Mouse (Mus musculus): ENCODE data around the gene Efcab2. TPM values are rescaled to one million over a fixed set of nuclear protein-coding genes. Genes with fewer than 3 reads are reported as not detected.

Gene Efcab2
- polyA plus RNA-seq, 1 experiment from 2014 or later = 4.6 TPM

DNA sequence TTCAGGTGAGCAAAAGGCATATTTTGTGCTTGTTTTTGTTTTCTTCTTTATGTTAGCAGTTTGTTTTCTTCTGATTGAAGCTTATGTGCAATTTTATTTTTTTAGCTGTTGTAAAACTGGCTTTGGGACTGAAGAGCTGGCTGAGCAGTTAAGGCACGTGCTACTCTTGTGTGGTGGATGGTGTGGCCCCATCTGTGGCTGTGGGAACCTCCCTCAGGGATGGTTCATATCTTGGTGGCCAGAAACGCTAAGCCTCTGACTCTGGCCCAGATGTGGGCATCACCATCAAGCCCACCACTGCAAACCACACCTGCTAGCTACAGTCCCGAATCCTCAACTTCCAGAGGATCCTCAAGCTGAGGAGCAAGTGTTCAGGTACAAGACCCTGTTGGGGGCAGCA is 27.8 kb upstream of the Efcab2 start:
- no peak overlapping the region for H3K27ac ChIP-seq
- H3K27me3 ChIP-seq (replicated peaks) = no peaks in the 10 kb centered on the region
- H3K4me3 ChIP-seq = no peak overlapping the region
- no peaks in the 10 kb centered on the region for H3K9me3 ChIP-seq (replicated peaks)
- peak; percentile 80 for ATAC-seq
- no peak overlapping the region for H3K9ac ChIP-seq
- H3K4me2 ChIP-seq = no peak overlapping the region
- peaks cover 24% of the 10 kb centered on the region for H3K4me1 ChIP-seq
- WGBS (ENCODE audit: insufficient replicate concordance) = 42% methylated on average over 3 of the region's 3 CpGs
- H3K36me3 ChIP-seq = no peaks in the 10 kb centered on the region

DNA sequence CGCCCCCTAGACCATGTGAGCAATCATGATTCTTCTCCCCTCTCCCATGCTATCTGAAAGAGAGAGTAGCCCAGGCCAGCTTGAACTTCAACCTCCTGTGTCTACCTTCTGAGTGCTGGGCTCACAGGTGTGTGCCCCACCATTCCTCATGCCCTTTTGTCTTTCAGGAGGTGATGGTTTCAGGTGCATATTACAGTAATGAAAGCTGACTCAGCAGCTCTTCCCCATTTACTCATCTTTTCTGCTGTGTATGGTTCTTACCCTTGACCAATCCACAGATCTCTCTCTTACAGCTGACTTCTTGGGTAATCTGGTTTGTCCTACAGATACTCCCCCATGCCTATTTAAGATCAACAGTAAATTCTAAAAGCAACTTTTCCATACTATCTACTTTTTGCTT is 26.7 kb upstream of the Efcab2 start:
- Histone ChIP-seq H3K9me3 (replicated peaks) (no peaks in the 10 kb centered on the region), H3K4me1 (peaks cover 19% of the 10 kb centered on the region), H3K36me3 (no peaks in the 10 kb centered on the region), H3K9ac (no peak overlapping the region), H3K4me3 (no peak overlapping the region), H3K27ac (no peak overlapping the region), H3K4me2 (no peak overlapping the region), H3K27me3 (replicated peaks) (no peaks in the 10 kb centered on the region)
- ATAC-seq = no peak
- 67% methylated on average over 1 of the region's 1 CpGs for WGBS (ENCODE audit: insufficient replicate concordance)

DNA sequence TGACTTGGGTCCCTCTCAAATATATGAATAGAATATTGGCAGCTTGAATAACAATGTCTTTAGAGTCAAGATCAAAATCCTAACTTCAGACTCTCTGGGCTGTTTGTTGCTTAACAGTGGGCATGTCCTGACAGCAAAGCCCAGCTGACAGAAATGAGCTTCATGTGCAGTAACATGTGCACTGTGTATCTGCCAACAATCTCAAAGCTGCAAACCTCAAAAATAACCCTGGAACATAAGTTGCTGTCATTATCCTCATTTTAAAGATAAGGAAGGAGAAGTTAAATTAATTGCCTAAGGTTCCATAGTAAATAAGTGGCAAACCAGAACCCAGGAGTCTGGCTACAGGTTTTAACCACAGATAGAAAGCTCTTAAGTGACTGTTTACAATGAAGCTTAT is 23.7 kb upstream of the Efcab2 start:
- no peak for ATAC-seq
- no peak overlapping the region for H3K4me3 ChIP-seq
- no peaks in the 10 kb centered on the region for H3K27me3 ChIP-seq (replicated peaks)
- H3K9me3 ChIP-seq (replicated peaks) = no peaks in the 10 kb centered on the region
- no peak overlapping the region for H3K4me2 ChIP-seq
- no peak overlapping the region for H3K9ac ChIP-seq
- no peaks in the 10 kb centered on the region for H3K36me3 ChIP-seq
- peaks cover 19% of the 10 kb centered on the region for H3K4me1 ChIP-seq
- no peak overlapping the region for H3K27ac ChIP-seq

DNA sequence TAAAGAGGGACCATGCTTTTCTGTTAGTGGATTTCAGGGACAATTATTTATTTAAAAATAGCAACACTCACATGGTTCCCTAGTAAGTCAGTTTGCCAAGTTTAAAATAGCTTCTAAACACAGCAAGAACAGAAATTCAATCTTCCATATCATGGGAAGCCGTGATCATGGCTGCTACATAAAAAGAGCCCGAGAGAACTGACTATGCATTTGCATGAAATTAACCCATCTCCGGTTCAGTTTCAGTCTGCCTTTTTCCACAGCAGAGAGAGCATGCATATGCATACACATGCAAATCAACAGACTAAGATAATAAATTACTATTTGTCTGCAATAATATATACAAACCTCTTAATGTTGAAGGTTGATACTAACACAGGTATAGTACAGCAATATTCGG is 17.1 kb upstream of the Efcab2 start:
- Histone ChIP-seq H3K4me3 (no peak overlapping the region), H3K27me3 (replicated peaks) (no peaks in the 10 kb centered on the region; the same call in 1 of the 2 replicates), H3K4me1 (no peaks in the 10 kb centered on the region), H3K36me3 (no peaks in the 10 kb centered on the region), H3K4me2 (no peak overlapping the region), H3K9ac (no peak overlapping the region), H3K9me3 (replicated peaks) (no peaks in the 10 kb centered on the region), H3K27ac (no peak overlapping the region)
- no peak for ATAC-seq
- whole genome bisulfite sequencing (ENCODE audit: insufficient replicate concordance) = 73% methylated on average over 4 of the region's 4 CpGs

DNA sequence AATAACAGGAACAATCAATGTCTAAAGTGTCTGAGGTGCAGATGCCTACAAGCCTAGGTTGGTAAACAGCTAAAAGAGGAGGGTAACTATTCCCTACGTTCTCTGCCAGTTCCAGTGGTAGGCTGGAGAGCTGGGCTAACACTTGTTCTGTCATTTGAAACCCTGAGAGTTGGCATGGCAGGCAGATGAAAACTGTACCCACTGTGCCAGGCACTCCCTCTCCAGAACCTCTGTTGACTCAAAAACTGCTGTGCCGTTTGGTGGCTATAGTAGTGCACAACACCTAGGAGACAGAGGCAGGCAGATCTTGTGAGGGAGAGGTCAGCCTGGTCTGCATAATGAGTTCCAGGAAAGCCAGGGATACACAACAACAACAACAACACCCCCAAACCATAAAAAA is 16.5 kb upstream of the Efcab2 start:
- Histone ChIP-seq H3K9me3 (replicated peaks) (no peaks in the 10 kb centered on the region), H3K4me2 (no peak overlapping the region), H3K4me3 (no peak overlapping the region), H3K27ac (no peak overlapping the region), H3K9ac (no peak overlapping the region), H3K27me3 (replicated peaks) (no peaks in the 10 kb centered on the region; the same call in 1 of the 2 replicates), H3K36me3 (no peaks in the 10 kb centered on the region), H3K4me1 (no peaks in the 10 kb centered on the region)
- no peak for ATAC-seq
- 51% methylated on average over 2 of the region's 2 CpGs for WGBS (ENCODE audit: insufficient replicate concordance)

DNA sequence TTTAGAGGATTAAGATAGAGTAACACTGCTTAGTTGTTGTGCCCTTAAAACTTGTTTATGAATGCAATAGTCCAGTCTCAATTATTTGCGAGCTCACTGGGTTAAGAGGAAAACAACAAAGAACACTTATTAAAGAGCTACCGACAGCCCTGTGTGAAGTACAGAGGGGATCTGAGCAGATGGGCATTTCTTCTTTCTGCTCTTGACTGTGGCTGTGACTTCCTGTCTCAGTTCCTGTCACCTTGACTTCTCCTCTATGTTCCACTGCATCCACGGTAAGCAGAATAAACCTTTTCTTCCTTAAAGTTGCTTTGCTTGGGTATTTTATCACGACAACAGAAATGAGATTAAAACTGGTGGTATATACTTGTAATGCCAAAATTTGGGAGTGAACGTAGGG is 12.9 kb upstream of the Efcab2 start:
- H3K9me3 ChIP-seq (replicated peaks) = no peaks in the 10 kb centered on the region
- no peak overlapping the region for H3K4me2 ChIP-seq
- WGBS (ENCODE audit: insufficient replicate concordance) = 38% methylated on average over 5 of the region's 5 CpGs
- ATAC-seq = no peak
- H3K36me3 ChIP-seq = no peaks in the 10 kb centered on the region
- no peaks in the 10 kb centered on the region; the same call in 1 of the 2 replicates for H3K27me3 ChIP-seq (replicated peaks)
- no peaks in the 10 kb centered on the region for H3K4me1 ChIP-seq
- no peak overlapping the region for H3K27ac ChIP-seq
- no peak overlapping the region for H3K9ac ChIP-seq
- no peak overlapping the region for H3K4me3 ChIP-seq

DNA sequence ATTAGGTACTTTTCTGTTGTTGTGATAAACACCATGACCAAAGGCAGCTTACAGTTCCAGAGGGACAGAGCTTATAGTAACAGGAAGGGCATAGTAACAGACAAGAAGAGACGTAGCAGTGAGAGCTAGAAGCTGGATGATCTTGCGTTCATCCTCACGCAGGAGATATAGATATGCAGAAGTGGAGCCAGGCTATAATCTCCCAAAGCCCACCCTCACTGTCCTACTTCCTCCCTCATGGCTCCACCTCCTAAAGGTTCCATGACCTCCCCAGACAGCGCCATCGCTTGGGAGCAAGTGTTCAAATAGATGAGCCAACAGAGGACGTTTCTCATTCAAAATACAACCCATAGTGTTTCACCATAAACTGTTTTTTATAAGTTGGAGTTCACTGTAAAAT is 10.8 kb upstream of the Efcab2 start:
- WGBS (ENCODE audit: insufficient replicate concordance) = 60% methylated on average over 6 of the region's 6 CpGs
- no peak overlapping the region for H3K4me3 ChIP-seq
- 0 out of 2 replicates have a peak, but pooled peaks cover 3% of the 10 kb centered on the region for H3K4me1 ChIP-seq
- no peak overlapping the region for H3K9ac ChIP-seq
- no peaks in the 10 kb centered on the region; the same call in 1 of the 2 replicates for H3K27me3 ChIP-seq (replicated peaks)
- no peak overlapping the region for H3K27ac ChIP-seq
- no peaks in the 10 kb centered on the region for H3K36me3 ChIP-seq
- no peaks in the 10 kb centered on the region for H3K9me3 ChIP-seq (replicated peaks)
- no peak for ATAC-seq
- H3K4me2 ChIP-seq = no peak overlapping the region

DNA sequence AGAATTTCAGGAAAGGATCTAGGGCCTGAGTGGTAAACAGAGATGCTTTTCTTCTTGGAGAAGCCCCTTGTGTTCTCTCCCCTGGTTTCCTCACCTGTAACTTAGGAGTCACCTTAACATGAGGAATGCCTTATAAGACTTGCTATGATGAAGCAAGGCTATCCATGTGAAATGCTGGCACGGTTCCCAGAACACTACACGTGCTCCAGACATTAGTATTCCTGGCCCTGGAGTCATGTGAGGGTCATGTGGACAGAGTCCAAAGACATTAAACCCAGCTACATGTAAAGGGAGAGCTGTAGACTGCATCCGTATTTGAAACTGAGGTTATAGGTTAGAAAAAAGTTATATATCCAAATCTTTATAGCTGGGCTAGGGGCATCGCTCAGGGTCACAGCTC is 9.5 kb upstream of the Efcab2 start:
- no peak for ATAC-seq
- WGBS (ENCODE audit: insufficient replicate concordance) = 63% methylated on average over 4 of the region's 4 CpGs
- Histone ChIP-seq H3K4me3 (no peak overlapping the region), H3K36me3 (no peaks in the 10 kb centered on the region), H3K9me3 (replicated peaks) (no peaks in the 10 kb centered on the region), H3K27me3 (replicated peaks) (no peaks in the 10 kb centered on the region; the same call in 1 of the 2 replicates), H3K9ac (no peak overlapping the region), H3K4me1 (peaks cover 7% of the 10 kb centered on the region), H3K4me2 (no peak overlapping the region), H3K27ac (no peak overlapping the region)

DNA sequence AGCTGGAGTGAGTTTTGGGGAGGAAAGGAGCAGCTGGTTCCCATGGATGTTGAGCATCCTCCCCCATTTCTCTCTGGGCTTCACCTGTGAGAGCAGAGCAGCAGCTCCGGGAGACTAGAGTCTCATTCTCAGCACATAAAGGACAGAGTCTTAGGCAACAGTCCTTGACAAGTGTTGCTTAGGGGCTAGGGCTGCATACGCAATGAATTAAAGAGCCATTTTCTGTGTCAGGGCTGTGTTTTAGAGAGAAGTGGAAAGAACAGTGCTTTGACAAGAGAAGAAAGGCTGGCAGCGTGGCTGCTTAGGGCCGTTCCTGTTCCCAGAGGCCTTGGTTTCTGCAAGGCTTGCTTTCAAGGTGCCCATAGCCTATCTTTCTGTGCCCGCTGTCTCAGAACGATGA is 6.0 kb upstream of the Efcab2 start:
- H3K36me3 ChIP-seq = no peaks in the 10 kb centered on the region
- no peak overlapping the region for H3K4me2 ChIP-seq
- H3K27ac ChIP-seq = no peak overlapping the region
- ATAC-seq = no peak
- no peaks in the 10 kb centered on the region for H3K27me3 ChIP-seq (replicated peaks)
- 82% methylated on average over 6 of the region's 6 CpGs for WGBS (ENCODE audit: insufficient replicate concordance)
- no peaks in the 10 kb centered on the region for H3K9me3 ChIP-seq (replicated peaks)
- peaks cover 22% of the 10 kb centered on the region for H3K4me1 ChIP-seq
- no peak overlapping the region for H3K4me3 ChIP-seq
- no peak overlapping the region for H3K9ac ChIP-seq

DNA sequence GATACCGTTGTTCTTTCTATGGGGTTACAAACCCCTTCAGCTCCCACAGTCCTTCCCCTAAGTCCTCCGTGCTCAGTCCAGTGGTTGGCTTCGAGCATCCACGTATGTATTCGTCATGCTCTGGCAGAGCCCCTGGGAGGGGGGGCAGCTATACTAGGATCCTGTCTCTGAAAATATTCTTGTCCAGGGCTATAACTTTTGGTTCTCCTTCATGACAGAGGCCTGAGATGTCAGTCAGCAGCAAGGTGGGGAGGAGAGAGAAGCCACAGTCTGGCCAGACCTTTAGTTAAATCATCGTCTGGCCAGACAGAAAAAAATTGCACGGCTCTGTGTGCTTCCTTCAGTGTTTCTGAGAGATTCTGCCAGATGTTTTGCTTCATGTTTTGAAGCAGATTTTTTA is 5.2 kb upstream of the Efcab2 start:
- H3K27ac ChIP-seq = no peak overlapping the region
- no peak overlapping the region for H3K4me2 ChIP-seq
- no peaks in the 10 kb centered on the region for H3K9me3 ChIP-seq (replicated peaks)
- H3K36me3 ChIP-seq = no peaks in the 10 kb centered on the region
- H3K4me1 ChIP-seq = peaks cover 22% of the 10 kb centered on the region
- H3K27me3 ChIP-seq (replicated peaks) = no peaks in the 10 kb centered on the region
- WGBS (ENCODE audit: insufficient replicate concordance) = 69% methylated on average over 7 of the region's 7 CpGs
- ATAC-seq = no peak
- H3K9ac ChIP-seq = no peak overlapping the region
- no peak overlapping the region for H3K4me3 ChIP-seq

DNA sequence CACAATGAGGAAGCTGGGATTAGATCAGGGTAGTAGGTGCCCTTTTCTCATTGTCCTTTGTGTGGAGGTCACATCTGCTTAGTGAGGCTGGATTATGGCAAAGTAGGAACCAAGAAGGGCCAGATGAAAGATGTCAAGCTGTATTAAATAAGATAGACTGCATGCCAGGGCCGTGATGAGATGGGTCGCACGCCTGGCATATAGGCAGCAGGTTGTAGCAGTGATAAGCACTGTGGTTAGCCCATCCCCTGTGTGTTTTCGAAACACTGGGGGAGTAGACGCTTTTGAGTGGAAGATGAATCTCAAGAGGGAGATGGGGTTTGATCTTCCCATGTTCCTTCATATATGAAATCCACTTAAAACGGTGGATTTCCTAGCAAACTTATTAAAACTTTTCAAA is 3.9 kb upstream of the Efcab2 start:
- Histone ChIP-seq H3K9ac (0 out of 2 replicates have a peak overlapping the region, but pooled peaks have one; percentile 2), H3K27ac (no peak overlapping the region)

DNA sequence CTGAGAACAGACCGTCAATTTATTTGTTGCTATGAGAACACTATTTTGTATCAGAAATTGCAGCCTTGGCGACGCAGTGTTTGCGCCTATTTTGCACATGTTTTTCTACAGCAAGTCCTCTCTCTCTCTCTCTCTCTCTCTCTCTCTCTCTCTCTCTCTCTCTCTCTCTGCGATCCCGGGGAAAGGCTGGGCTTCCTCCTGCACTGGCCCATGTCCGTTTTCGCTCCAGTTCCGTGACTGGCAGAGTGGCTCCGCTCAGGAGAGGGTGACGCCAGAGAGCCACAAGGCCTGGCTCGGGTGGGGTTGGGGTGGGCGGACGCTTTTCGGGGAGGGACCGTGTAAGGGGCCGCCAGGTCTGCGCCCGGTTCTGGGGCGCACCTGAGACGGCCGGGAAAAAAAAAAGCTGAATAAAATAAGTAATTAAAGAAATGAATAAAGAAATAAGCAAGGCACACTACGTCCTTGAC is 407 bp upstream of the Efcab2 start:
- peak overlapping the region; percentile 97 for H3K9ac ChIP-seq
- WGBS (ENCODE audit: insufficient replicate concordance) = under 1% methylated on average over 23 of the region's 23 CpGs

More for the DNA sequence above, 3.9 kb upstream of the Efcab2 start:
- Histone ChIP-seq H3K4me2 (peak overlapping the region; percentile 17; the same call in 1 of the 2 replicates), H3K27me3 (replicated peaks) (no peaks in the 10 kb centered on the region), H3K9me3 (replicated peaks) (no peaks in the 10 kb centered on the region), H3K36me3 (no peaks in the 10 kb centered on the region), H3K4me3 (no peak overlapping the region), H3K4me1 (peaks cover 22% of the 10 kb centered on the region)
- ATAC-seq = 0 out of 2 replicates have a peak, but pooled peaks have one; percentile 3
- 31% methylated on average over 6 of the region's 6 CpGs for WGBS (ENCODE audit: insufficient replicate concordance)

More for the DNA sequence above, 407 bp upstream of the Efcab2 start:
- Histone ChIP-seq H3K4me3 (peak overlapping the region; percentile 85), H3K4me1 (peaks cover 28% of the 10 kb centered on the region), H3K27ac (peak overlapping the region; percentile 99), H3K4me2 (peak overlapping the region; percentile 80), H3K27me3 (replicated peaks) (no peaks in the 10 kb centered on the region), H3K9me3 (replicated peaks) (no peaks in the 10 kb centered on the region), H3K36me3 (no peaks in the 10 kb centered on the region)
- peak; percentile 85 for ATAC-seq
